Mouse (Mus musculus): Measurements from ENCODE around the gene Dpm2. TPM values are rescaled to one million over a fixed set of nuclear protein-coding genes. Genes with fewer than 3 reads are reported as not detected.
A peak's percentile ranks its signal among the peaks of the same experiment; 100 is the strongest.

Dpm2 gene
- total RNA-seq (2021) = 10 to 100 TPM; 61.9 to 64.5 TPM
- long read RNA-seq, experiment 1, transcript Dpm2-201 (4 exons, 869 nt) = major isoform, 30 of 57 reads
- long read RNA-seq, experiment 1, transcript Dpm2-202 (3 exons, 655 nt) = minor isoform, 6 of 57 reads
- long read RNA-seq, experiment 1, partial matches to known transcripts = 2 of 57 reads
- long read RNA-seq, experiment 1, other reads (novel, unspliced or antisense) = 16 of 57 reads
- long read RNA-seq, experiment 2, transcript Dpm2-202 (3 exons, 655 nt) = minor isoform, 6 of 75 reads
- long read RNA-seq, experiment 2, transcript Dpm2-201 (4 exons, 869 nt) = major isoform, 41 of 75 reads
- long read RNA-seq, experiment 2, partial matches to known transcripts = 2 of 75 reads
- long read RNA-seq, experiment 2, other reads (novel, unspliced or antisense) = 24 of 75 reads

DNA sequence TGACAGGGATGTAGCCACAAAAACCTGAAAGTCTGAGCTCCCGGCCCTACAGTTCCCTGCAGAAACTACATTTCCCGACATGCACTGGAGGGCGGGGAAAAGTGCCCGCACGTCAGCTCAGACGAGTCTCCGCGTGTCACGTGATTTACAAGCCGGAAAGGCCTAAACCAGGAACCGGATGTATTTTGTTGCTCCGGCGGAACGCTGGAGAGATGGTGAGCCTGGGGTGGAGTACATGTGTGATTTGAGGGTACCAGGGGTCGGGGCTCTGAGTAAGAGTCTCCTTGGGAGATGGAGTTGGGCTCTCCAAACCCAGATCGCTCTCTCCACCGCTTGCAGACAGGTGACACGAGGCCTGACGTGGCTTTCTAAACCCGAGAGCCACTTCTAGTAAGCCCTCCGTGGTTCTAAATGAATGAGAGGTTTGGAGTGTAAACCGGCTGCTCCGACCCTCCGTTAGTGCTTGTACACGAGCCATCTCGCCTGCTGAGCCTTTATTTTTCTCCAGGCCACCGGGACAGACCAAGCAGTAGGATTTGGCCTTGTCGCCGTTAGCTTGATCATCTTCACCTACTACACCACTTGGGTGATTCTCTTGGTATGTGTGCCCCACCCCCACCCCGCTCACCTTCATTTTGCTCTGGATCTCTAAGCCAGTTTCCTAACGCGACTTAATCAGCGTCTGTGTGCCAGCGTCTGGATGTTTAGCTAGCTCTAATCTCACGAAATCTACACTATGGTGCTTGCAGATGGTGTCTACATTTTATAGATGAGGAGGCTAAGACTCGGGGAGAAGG, at the start of gene Dpm2:
Gene Dpm2, plus strand, starts transcription at position 161 of the 797 bp plus-strand sequence.
- peak; percentile 54 to 72 for DNase-seq (ENCODE audit: low spot score in 2 of 2)

DNA sequence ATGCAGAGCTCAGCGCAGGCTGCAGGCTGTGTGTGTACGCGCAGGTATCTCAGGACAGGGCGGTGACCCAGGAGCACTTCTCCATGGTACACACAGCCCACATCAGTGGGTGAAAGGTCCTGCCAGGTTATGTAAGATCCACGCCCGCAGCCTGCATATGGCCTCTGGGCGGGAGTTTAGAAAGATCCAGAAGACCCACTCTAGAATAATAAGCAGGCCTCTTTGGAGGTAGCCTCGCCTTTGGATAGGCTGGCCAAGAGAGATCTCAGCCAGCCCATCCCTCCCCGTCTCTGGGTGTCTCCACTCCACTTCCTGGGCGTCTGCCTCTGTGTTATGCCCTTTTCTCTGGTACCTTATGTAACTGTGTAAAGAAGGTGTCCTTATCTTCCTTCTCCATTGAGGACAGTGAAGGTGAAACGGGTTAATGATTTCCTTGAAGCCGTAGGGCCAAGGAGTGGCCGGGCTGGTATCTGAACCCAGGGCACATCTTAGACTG, 46.1 kb upstream of the Dpm2 start:
- DNase-seq (ENCODE audit: low spot score in 2 of 2) = no peak

DNA sequence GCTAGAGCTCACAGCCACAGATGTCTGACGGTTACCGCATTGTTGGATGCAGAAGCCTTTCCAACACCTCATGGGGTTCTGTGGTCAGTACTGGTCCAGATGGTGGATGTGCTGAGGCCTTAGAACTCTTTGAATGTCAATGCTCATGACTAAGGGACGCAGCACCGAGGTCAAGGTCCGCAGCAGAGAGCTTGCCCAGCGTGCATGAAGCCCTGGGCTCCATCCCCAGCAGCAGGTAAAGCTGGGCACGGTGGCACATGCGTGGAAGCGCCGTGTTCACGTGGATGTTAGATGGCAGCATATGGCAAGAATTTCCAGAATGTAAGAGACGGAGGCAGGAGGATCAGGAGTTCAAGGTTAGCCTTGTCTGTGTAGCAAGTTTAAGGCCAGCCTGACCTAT, 44.8 kb upstream of the Dpm2 start:
- DNase-seq (ENCODE audit: low spot score in 2 of 2) = no peak

DNA sequence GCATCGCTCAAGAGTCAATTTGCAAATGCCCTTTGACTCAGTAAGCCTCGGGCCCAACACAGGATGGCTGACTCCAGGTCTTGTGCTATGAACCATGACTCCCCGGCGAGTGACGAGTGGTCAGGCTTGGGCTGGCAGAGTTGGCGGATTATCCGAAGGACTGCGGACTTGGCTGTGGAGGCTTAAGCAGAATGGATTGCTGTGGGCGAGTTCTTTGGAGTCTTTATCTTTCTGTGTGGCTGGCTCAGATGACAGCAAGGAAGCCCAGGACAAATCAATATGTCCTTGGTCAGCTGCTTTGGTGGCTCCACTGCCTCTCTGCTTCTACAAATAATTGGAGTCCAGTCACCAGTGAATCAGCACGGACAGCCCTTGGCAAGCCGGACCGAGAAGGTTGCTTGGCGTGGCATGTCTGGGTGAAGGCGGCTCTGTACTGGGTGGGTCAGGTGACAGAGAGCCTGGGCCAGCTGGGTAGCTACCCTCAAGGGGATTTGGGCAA, 43.1 kb upstream of the Dpm2 start:
- no peak for DNase-seq (ENCODE audit: low spot score in 2 of 2)

DNA sequence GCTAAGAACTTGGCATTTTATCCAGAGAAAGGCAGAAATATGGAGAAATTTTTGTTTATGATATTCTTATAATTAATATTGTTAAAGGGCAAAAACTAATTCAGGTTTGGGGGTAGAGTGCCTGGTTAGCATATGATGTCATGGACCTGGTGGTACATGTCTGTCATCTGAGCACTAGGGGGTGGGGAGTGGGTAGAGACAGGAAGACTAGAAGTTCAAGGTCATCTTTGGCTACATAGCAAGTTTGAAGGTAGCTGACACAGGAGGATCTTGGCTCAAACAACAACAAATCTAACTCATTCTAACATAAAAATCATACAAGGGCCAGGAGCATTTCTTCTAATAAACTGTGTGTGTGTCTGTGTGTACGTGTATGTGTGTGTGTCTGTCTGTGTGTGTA, 42.3 kb upstream of the Dpm2 start:
- no peak for DNase-seq (ENCODE audit: low spot score in 2 of 2)

DNA sequence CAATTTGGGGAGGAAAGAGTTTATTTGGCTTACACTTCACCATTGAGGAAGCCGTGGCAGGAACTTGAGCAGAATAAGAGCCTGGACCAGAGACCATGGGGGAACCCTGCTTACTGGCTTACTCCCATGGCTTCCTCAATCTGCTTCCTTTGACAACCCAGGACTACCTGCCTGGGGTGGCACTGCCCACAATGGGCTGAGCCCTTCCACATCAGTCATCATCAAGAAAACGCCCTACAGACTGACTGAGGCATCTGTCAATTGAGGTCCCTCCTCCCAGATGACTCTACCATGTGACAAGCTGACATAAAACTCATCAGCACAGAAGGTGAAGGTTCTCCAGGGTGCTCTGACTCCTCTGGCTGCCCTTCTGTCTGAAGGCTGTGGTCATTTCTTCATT, 40.2 kb upstream of the Dpm2 start:
- DNase-seq (ENCODE audit: low spot score in 2 of 2) = no peak

DNA sequence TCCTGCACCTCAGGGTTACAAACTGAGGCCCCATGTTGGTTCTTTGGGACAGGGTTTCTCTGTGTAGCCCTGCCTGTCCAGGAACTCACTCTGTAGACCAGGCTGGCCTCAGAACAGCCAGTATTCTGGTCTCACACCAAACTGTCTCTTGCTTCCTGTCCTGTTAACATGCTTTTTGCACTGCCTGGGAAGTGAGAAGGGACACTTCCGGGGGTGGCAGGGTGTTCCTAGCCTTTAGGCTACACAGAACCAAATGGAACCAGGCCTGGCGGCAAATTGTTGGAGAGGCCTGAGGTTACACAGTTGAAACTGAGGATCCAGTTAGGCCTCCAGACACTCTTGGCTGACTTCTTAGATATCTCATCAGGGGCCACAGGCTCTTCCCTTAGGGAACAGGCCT, 37.5 kb upstream of the Dpm2 start:
- no peak for DNase-seq (ENCODE audit: low spot score in 2 of 2)

DNA sequence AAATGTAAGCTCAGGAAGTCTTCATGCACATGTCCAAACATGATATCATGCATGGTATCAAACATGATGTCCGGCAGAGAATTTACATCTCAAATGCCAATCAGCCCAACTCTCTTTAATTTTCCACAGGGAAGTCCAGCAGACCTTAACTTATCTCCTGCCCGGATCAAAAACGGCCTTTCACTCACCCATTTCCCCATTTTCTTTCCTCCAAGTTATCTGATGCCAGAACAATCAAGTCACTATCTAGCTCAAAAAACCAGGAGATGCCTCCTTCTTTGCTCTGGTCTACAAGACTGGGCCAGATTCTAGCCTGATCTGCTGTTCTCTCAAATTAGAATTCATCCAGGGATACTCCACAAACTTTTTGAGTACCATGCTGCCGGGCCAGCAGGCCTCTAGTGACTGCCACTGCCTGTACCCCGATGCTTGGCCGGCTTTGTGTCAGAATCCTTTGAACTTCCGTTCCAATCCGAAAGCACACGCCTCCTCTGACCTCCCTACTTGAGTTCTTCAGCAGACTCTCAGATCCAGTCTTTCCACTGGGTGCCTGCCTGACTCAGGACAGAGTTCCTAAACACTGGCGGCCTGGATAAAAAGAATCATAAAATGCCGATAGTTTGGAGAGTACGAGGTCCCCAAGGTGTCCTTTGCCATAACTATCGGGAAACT, 36.5 kb upstream of the Dpm2 start:
- DNase-seq (ENCODE audit: low spot score in 2 of 2) = no peak

DNA sequence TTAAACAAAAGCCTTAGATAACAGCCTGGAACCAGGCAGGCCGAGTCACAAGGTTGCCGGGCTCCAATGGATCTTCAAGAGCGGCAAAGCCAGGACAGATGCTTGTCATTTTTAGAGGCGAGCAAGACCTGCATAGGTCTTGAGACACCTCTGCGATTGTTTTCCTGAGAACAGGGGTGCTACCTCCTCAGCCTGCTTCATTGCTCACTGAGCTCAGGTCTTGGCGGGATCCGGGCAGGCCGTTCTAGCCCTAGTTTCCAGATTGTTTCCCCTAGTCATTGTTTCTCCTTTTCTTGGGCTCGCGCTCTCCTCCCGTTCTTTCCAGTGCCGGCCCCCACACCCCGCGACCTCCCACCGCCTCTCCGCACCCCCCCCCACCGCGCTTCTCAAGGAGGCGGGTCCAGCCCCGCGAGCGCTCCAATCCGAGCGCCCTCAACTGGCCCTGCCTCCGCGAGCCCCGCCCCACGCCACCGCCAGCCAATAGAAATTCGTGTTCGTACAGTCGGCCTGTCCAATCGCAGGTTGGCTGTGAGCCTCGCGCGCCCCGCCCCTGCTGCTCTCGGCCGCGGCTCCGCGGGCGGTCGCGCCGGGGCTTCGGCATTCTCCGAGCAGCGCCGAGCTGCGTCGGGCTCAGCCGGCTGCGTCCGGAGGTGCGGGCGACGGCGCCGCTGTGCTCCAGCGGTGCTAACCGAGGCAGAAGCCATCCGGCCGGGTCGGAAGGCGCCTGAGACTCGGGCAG, 35.8 kb upstream of the Dpm2 start, which contains the start of gene Fam102a:
Gene Fam102a, plus strand, starts transcription at position 600 of the 739 bp plus-strand sequence.
- peak; percentile 97 to 98 for DNase-seq (ENCODE audit: low spot score in 2 of 2)

DNA sequence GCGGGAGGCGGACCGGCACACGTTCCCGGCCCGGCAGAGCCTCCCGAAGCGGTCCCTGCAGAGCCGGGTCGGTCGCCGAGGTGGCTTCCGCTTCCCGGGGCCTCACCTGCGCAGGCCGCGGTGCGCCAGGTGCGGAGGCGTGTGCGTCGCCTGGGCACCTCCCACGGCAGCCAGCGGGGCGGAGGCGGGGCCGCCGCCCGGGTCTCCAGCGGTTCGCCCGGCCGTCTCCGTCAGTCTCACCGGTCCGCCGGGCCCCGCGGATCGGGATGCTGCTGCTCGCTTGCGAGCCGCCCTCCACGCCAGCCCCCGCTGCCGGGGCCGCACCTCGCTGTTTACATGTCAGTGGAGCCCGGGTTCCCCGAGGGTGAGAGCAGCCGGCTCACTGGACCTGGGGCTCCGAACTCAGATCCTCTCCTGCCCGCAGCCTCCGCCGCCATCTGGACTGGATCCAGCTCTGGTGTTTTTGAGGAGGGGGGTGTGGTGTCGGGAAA, 35.1 kb upstream of the Dpm2 start:
- DNase-seq (ENCODE audit: low spot score in 2 of 2) = peak; percentile 20 to 24

DNA sequence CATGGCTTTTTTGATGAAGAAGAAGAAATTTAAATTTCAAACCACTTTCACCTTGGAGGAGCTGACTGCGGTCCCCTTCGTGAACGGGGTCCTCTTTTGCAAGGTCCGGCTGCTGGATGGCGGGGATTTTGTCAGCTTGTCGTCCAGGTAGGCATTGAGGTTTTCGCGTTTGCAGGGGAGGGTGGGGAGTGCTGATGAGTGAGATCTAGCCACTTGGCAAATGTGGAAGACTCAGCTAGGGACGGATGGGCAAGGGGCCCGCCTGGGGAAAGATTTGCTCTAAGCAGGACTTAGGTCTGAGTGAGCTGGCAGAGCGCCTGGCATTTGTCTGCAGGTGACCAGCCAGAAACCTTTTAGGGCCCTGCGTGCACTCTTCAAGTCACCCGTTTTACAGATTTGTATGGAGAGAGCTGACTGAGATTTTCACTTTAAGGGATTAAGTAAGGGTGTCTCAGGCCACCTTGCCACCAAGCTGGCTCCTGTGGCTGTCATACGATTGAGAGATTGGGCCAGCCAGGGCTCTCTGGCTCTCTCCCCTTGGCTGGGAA, 34.5 kb upstream of the Dpm2 start:
- no peak for DNase-seq (ENCODE audit: low spot score in 2 of 2)

DNA sequence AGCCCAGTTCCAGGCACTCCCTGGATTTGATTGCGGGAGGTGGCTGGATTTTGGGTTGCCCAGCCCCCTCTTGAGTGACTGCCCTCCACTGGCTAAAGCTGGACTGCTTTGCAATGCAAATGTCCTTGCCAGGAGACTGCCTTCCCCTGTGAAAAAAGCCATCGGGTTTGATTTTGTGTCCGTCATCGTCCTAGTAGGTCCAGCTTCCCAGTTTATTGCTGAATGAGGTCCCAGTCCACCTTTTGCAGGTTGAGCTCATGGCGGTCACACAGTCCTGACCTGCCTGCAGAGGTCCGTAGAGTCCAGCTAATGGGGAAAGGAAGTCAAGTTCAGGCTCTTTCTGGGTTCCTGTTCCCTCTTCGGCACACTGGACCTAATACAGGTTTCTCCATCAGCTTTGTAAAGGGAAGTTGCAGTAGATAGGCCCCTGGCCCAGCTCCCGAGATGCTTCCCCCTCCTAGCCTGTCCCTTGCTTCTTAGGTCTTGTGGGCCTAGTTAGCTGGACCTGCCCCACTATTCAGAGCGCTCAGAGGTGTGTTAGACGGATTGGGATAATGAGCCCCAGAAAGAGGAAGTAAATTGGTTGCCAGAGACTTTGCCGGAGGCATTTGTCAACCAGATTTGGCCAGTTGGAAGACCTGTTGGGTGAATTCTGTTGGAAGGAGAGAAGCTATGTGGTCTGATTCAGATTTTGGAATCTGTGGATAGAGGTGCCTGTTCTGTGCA, 33.9 kb upstream of the Dpm2 start:
- peak in 1 of 2 experiments; percentile 37 for DNase-seq (ENCODE audit: low spot score in 2 of 2)

DNA sequence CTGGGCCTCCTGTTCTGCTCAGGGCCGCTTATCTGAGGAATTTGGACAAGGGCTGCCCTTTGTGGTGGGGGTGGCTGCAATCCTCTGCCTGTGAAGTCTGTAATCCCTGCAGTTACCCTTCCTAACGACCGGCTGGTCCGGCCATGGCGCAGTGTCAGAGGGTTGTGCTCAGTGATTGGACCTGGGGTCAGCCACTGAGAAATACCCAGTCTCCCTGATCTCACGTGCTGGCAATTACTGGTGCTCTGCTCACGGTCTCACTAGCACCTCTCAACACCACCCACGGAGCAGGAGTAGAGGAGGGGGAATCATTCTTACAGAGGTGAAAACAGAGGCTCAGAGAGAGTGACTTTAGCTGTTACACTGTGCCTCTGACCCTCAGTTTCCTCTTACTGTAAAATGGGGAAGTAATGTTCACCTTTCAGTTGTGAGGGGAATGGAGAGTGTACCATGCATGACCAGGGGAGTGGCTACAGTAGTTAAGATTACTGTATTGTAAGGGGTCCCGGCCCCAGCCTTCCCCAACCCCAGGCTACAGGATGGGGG, 33.2 kb upstream of the Dpm2 start:
- DNase-seq (ENCODE audit: low spot score in 2 of 2) = no peak

DNA sequence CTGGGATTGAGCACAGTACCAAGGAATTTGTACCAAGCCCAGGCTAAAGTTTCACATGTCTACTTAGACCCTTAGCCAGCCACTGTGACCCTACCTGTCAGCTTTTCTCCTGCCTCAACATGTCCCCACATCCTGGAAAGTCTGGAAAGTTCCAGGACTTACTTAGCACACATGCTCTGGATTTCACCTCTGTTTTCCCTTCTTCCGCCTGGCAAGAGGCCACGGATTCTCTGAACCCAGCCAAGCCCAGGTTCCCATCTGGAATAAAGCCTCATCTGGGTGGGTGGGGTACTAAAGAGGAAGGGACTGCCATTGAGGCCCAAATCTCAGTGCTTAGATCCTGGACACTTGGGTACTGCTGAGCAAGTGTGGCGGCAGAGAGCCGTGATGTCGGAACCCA, 32.7 kb upstream of the Dpm2 start:
- no peak for DNase-seq (ENCODE audit: low spot score in 2 of 2)

DNA sequence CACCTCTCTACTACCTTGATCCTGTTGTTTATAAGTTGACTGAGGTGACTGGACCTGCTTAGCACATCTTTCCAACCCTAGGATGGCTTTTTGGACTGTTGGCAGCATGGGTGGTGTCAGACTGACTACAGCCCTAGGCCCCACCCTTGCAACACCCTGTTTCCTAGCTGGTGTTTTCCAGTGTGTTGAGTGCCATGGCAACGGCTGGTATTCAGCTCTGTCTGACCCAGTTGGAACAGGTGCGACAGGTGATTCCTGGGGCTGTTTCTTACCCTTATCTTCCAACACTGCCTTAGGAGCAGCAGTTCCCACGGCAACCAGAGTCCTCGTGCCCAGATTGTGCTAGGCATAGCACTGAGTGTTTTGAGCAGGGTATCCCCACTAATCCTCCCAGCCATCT, 32.2 kb upstream of the Dpm2 start:
- DNase-seq (ENCODE audit: low spot score in 2 of 2) = no peak

DNA sequence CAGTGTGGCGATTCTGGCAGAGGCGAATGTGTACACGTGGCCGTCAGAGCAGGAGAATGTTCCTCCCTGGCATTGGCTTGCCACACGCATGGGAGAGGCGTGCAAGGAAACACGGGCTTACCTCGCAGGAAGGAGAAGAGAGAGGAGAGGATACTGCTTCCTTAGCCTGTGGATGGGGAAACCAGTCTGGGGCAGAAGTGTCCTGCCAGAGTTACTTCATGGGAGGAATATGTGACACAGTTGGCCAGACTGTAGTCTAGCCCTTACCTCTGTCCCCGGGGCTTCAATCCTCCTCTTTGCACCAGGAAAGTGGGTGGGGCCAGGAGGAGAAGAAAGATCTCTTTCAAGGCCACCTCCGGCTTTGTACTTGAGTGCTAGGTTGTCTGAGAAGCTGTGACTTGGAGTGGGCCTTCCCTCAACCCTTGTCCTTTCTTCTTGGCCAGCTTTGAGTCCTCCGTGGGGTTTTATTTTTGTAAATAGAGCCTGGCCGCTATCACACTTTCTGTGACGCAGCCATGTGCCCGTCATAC, 31.1 kb upstream of the Dpm2 start:
- DNase-seq (ENCODE audit: low spot score in 2 of 2) = no peak

DNA sequence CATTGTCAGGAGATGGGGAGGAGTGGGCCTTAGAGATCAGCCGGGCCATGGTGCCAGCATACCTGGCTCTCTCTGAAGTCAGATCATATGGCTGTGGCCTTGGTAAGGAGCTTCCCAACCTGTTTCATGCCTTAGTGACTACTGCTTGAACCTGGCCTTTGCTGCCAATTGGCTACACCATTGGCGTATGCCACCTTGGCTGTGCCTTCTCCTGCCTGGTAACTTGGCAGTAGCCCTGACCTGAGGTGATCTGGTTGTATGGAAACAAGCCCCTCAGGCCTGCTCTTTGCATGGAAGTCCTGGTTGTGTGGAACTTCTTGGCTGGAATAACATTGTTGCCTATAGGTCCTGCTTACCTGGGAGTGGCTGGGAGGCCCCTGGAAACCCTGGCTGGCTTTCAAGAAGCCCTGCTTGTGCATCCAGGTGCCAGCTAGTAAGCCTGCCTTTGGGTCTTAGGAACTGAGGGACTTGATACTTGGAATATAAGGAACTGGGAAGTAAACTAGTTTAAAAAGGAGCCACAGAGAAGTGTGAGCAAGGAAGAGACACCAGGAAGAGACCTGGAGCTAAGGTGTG, 29.2 kb upstream of the Dpm2 start:
- DNase-seq (ENCODE audit: low spot score in 2 of 2) = no peak

DNA sequence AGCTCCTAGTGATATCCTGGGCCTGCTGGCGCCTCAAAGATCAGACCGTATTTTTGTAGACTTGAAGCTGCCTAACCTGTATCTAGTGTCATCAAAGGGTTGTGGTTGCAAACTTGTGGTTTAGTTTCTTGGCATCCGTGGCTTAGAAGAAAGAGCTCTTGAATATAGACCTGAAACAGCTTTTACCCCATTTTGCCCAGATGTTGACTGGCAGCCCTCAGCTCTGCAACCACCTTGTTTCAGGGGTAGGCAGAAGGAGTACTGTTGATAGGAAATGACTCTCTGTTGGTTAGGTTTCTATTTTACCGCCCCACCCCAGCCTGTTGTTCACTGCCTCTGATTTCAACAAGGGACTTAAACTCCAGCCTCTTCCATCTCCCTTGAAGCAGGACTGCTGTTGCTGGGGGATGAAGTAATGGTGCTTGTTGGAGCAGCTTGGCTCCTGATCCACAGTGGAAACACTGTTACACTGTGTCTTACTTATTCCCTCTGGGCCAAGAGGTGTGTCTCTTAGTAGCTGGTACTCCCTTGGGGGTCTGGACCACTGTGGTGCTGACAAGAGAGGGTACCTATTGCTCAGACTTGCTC, 28.6 kb upstream of the Dpm2 start:
- no peak for DNase-seq (ENCODE audit: low spot score in 2 of 2)

All from adrenal gland, postnatal 4 days (tissue).